Mouse (Mus musculus) left cerebral cortex, adult 8-10 months (tissue): ENCODE data around the gene Abtb1. TPM values are rescaled to one million over a fixed set of nuclear protein-coding genes. Genes with fewer than 3 reads are reported as not detected.
A peak's percentile ranks its signal among the peaks of the same experiment; 100 is the strongest.

Experiments used
- DNase-seq, 2 experiments: peaks; one replicate each; pipeline ENCODE4 v3.0.0; 2022; ENCODE audit warnings: low spot score in 2 of 2
- total RNA-seq, 4 experiments: library from RNA; stranded (reverse); gene quantifications; 2 replicates each; pipeline ENCODE4 v1.2.4; 2022

The Abtb1 gene
- 10 to 100 TPM; 38.1 to 45.4 (median 43.1) TPM for total RNA-seq

DNA sequence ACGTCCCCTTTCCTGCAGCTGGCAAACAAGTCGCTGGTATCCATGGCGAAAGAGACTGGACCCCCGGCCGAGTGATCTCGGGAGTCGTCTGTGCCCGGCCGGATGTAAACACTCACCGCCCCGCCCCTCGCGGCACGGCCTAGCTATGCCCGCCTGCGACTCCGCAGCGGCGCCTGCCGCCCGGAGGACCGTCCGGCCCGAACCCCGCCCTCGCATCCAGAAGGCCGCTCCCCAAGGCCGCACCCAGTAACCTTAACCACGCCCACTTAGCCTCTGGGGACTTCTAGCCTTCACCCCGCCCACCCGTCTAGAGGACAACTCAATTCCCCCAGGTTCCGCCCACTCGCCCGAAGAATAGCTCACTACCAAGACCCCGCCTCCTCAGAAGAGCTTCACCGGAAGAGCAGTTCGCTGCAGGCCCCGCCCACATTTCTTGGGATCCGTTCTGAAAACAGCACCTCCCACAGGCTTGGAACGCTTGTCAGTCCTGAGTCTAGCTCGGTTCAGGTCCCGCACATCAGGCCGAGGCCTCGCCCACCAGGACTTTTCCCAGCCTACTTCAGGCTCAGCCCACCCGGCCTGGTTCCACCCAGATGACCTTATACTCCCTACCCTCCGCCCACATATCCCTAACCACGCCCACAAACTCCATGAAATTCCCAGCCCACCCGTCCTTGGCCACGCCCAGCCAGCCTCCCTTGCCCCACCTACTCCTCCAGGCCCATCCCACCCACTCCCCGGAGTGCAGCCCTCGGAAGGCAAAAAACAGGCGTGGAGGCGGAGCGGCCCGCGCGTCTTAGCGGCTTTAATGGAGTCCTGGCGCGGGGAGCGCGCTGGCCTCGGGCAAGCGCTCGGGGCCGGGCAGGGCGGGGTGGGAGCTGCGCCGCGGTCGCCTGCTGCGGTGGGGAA, at the start of gene Abtb1:
Gene Abtb1 (minus strand): TSS at position 204 of the 909 bp plus-strand sequence.
- peak; percentile 96 to 99 for DNase-seq

GRCm38 (mm10) chr6:88890832-88891231, 49.0 kb upstream of the Abtb1 start:
- no peak for DNase-seq

DNA sequence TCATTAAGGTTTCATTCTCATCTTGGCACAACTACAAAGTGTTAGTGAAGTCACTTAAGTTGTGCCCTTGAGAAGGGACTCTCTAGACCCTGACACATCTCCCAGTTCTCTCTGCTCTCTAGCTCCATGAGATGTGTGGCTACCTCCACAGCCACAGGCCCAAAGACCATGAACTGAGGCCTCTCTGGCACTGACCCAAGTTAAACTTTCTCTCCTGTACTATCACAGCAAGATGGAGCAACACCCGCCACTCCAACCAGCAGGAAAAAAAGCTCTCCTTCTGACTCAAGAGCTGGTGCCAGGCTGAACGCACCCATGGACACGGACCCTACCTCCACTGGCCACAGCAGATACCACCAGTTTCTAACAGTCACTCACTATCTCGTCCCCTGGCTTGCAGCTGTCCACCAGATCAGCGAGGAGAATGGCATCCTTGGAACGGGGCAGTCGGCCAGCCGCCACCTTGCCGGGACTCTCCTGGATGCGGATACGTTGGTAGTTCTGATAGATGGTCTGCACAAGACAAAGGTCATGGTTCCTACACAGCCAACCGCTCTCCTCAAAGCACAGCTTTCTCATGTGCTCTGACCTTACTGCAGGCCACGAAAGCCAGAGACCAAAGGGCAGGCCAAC, 47.7 kb upstream of the Abtb1 start:
- no peak for DNase-seq

- DNase-seq: no peak
These were observed 44.7 kb upstream of the Abtb1 start for GRCm38 (mm10) chr6:88886417-88886967.

GRCm38 (mm10) chr6:88885644-88886416, 44.0 kb upstream of the Abtb1 start:
- no peak for DNase-seq

DNA sequence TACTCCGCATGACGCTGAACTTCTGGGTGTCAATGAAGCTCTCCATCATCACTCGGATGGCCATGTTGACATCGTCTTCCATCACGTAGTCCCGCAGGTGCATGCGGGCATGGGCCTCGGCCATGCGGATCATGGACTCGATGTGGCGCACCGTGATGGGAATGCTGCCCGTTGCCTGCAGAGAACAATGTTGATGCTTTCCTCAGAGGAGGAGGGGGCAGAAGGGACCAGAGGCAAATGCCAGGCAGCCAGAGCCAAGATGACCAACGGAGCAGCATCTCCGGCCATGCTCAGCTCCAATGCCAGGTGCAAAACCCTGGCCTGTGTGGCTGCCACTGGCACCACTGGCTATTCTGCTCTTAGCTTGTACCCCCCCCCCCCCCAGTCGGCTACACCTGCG, 42.9 kb upstream of the Abtb1 start:
- DNase-seq: no peak

GRCm38 (mm10) chr6:88884195-88884594, 42.4 kb upstream of the Abtb1 start:
- no peak for DNase-seq

GRCm38 (mm10) chr6:88881334-88881733, 39.5 kb upstream of the Abtb1 start:
- DNase-seq: no peak

DNA sequence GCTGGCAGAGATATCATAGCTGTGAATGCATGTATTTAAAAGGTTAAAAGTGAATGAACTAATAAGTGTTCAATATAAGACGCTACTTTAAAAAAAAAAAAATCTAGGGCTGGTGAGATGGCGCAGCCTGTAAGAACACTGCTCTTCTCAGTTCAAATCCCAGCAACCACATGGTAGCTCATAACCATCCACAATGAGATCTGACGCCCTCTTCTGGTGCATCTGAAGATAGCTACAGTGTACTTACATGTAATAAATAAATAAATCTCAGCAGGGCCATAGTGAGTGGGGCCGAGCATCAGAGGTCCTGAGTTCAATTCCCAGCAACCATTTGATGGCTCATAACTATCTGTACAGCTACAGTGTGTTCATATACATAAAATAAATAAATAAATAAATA, 37.7 kb upstream of the Abtb1 start:
- no peak for DNase-seq

DNA sequence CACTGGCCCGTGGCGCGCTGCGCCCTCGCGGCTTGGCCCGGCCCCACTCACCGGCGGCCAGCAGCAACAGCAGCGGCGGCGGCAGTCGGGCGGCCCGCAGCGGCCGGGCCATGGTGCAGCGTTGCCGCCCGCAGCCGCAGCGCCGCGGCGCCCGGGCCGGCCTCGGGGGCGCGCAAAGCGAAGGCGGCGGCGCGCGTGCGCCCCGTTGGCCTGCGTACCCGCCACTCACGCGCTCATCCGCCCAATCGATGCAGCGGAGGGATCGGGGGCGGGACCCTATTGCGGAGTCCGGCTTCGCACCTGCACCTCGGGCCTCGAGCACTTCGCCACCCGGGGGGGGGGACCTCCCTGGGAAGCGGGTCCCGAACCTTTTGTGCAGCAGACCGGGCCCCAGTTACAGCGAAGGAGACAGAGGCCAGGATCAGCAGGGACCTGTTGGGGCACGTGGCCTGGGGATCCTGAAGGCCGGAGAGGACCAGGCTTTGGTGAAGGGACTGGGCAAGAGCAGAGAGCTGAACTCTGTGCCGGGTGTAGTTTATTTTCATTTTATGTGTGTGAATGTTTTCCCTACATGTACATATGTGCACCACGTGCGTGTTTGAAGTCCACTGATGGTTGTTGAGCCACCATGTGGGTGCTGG, 33.2 kb upstream of the Abtb1 start, which contains the start of gene Podxl2:
Gene Podxl2 (minus strand): TSS at position 177 of the 641 bp plus-strand sequence.
- DNase-seq: peak; percentile 54 to 75

- peak in 1 of 2 experiments; percentile 25 for DNase-seq
These were observed 32.4 kb upstream of the Abtb1 start for GRCm38 (mm10) chr6:88873965-88874867.

DNA sequence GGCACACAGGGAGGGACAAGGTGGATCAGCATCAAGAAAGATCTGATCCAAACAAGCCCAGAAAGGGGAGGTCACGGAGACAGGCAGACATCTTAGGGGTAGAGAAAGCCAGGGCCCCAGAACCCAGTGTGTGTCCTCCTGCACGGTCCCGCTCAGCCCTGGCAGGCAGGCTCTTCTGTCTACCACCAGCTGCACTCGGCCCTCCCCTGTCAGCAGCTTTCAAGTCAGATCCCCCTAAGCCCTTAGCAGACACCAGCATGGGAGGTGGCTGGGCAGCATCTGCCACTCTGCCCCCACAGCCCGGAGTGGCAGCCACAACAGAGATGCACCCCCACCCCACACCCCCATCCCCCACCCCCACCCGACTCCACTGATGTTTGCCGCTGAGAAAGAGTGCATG, 31.0 kb upstream of the Abtb1 start:
- no peak for DNase-seq

GRCm38 (mm10) chr6:88871546-88871945, 29.8 kb upstream of the Abtb1 start:
- peak in 1 of 2 experiments; percentile 64 for DNase-seq

DNA sequence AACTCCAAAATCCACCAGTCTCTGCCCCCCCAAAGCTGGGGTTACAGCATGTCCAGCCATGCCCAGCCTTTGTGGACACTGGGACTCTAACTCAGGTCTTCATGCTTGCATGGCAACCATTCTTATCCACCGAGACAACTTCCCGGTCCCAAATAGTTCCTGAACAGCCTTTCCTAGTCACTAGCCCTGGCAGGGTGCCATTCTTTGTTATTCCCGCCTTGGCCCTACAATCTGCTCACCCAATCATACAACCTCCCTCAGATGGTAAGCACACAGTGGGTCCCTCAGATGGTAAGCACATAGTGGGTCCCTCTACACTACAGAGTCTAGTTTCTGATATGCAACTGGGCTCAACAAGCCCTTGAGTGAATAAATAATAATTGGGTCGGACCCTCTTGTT, 28.8 kb upstream of the Abtb1 start:
- no peak for DNase-seq

DNA sequence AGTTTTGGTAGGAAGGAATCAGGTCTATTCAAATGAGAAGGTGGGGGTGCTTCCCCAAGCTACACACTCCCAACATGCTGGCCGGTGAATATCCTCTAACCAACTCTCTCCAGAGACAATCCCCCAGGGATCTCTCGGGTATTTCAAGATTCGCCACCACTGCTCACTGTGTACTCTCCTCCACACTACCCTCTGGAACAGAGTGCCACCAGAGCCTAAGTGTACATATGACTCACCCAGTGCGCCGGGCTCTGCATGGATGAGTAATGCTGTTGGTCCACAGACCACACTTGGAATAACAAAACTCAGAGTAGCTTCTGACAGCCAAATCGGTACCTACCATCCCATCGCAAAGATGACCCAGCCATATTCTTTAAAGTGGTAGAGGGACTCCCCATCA, 27.7 kb upstream of the Abtb1 start:
- peak in 1 of 2 experiments; percentile 66 for DNase-seq

DNA sequence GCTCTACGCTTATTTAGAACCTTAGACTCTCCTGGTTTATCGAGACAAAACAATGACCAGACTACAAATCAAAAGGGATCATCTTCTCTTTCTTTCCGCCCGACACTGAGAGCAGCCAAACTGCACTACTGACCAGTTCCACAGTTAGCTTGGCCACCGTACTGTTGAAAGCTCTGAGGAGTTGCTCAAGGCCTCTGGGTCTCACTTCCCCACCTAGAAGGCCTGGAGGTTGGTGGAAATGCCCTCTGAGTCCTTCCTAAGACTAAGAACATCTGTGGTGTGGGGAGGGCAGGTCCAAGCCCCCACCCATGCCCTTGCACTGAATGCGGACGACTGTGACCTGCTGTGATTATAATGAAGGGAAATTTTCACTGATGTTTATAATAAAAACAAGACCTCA, 23.9 kb upstream of the Abtb1 start:
- no peak for DNase-seq

DNA sequence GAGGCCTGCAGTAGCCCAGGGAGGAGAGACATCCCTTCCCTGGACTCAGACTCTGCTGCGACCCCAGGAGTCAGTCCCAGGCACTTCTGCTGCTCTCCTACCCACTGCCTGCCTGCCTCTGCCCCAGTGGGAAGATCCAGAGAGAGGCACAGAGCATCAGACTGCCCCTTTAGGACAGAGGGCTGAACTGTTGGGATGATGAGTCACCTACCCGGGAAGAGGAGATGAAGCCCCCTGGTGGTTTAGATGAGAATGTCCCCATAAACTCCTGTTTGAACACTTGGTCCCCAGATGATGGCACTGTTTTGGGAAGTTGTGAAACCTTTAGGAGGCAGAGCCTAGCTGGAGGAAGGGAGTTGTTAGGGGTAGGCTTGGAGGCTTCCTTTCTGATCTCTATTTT, 19.1 kb upstream of the Abtb1 start:
- DNase-seq: no peak

- no peak for DNase-seq
These were observed 16.6 kb upstream of the Abtb1 start for GRCm38 (mm10) chr6:88858341-88858740.

GRCm38 (mm10) chr6:88857830-88858229, 16.0 kb upstream of the Abtb1 start:
- DNase-seq: no peak

DNA sequence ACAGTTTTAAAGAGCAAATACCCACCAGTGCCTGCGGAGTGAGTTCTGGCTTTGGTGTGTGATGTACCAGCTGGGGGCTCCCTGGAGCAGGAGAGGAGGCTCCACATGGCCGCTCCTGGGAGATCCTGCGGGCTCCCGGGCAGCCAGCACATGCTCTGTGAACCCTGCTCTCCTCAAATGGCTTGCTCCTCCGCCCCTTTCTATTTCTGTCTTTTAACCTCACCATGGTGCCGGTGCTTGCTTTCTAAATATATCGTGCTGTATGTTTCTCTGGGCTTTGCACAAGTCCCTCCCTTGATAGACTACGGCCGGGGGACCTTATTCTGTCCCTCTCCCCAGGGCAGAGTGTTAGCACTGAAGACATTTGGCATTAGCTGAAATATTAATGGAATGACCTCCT, 15.5 kb upstream of the Abtb1 start:
- DNase-seq: no peak
